Mouse (Mus musculus): ENCODE data around the gene Rhox4a.
"Not testable (repeated sequence)": the region's sequence is repeated elsewhere in the genome, so short reads cannot be mapped to it uniquely, and the experiment has no call there.

Rhox4a gene

DNA sequence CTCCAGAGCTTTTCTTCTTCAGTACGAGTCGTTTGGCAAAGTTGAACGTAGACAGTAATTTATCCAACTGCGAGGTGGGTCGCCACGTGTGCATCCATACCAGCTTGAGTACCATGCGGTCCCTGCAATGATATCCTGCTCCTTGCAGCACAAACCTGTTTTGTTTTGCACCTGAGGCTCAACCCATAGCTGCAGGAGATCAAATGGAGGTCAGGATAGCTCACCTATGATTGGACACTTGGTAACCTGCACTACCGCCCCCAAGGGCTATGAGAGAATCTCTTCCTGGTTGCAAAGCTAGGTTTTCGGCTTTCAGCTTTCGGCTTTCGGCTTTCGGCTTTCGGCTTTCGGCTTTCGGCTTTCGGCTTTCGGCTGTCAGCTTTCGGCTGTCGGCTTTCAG is at the start of gene Rhox4a:
Gene Rhox4a, plus strand, starts transcription at position 301 of the 400 bp plus-strand sequence.
- not testable (repeated sequence) for DNase-seq (ENCODE audit: extremely low spot score, low read depth, low spot score)

DNA sequence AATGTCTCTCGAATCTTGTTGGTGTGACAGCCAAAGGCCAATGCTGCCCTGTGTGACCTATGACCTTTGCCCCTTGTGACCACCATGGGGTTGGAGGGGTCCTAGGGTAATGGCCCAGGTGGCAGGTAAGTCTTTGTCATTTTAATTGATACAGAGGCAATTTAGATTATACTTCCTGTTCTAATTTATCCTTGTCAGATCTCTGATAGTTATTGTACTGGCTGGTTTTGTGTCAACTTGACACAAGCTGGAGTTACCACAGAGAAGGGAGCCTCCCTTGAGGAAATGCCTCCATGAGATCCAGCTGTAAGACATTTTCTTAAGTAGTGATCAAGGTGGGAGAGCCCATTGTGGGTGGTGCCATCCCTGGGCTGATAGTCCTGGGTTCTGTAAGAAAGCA is 43.0 kb upstream of the Rhox4a start, which contains the start of gene Rhox1:
Gene Rhox1, minus strand, starts transcription at position 101 of the 400 bp plus-strand sequence.
- DNase-seq (ENCODE audit: extremely low spot score, low read depth, low spot score): not testable (repeated sequence)

DNA sequence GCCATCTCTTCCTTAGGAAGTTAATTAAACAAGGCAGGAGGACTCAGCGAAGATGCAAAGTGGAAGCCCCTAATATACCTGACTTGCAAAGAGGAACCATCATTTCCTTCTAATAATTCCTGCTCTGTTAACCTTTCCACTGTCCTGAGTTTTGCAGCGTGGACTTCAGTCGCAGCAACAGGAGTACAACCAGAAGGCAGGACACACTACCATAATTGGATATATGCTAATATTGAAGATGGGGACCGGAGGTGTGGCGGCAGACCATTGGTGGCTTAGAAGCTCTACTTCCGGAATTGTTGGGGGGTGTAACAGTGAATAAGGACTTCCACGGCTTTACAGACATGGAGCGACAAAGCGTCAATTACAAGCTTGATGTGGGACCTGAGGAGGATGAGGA is 20.5 kb upstream of the Rhox4a start, which contains the start of gene Rhox2a:
Gene Rhox2a, plus strand, starts transcription at position 301 of the 400 bp plus-strand sequence.
- not testable (repeated sequence) for DNase-seq (ENCODE audit: extremely low spot score, low read depth, low spot score)

DNA sequence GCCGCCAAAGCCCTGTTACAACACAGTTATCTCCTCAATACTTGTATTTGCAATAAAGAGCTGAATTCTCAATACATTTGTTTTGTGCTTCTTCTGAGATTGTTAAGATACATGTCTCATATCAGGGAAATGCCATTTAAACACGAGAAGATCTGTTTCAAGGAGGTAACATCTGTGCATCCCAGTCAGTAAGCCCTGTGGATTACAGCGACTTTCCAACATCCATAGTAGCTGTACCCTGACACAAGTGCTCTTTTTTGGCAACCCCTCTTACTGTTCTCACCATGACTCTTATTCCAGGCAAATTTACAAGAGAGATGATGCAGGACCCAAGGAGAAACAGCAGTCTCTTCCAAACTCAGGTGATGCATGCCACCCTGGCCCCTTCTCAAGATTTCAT is 15.5 kb upstream of the Rhox4a start, which contains the start of gene Rhox3a:
Gene Rhox3a, plus strand, starts transcription at position 301 of the 400 bp plus-strand sequence.
- not testable (repeated sequence) for DNase-seq (ENCODE audit: extremely low spot score, low read depth, low spot score)

All from hindlimb bud, embryonic 11.5 days (tissue).